Mouse (Mus musculus) brain, embryonic 14.5 days (tissue): ENCODE measurements at regions not wholly inside any gene's neighbourhood (a gene's known extent, or its start where the extent isn't known, plus 50 kb on each side); places are given as distances from the start of the nearest gene placed in this dataset.

ENCODE experiments used
- CTCF ChIP-seq: fragments of 200-500 bp; IDR thresholded peaks from 2 replicates; pipeline ENCODE4 v1.5.1; 2012; ENCODE audit warnings: inconsistent platforms, mild to moderate bottlenecking, moderate library complexity, borderline replicate concordance; ENCODE audit not compliant: insufficient read depth, insufficient read length; ENCODE audit errors: extremely low read depth
- POLR2A ChIP-seq: fragments of 200-500 bp; IDR thresholded peaks from 2 replicates; pipeline ENCODE4 v1.6.1; 2012; ENCODE audit warnings: mild to moderate bottlenecking, inconsistent platforms, borderline replicate concordance; ENCODE audit not compliant: poor library complexity, insufficient read depth, insufficient read length, severe bottlenecking; ENCODE audit errors: extremely low read depth

DNA sequence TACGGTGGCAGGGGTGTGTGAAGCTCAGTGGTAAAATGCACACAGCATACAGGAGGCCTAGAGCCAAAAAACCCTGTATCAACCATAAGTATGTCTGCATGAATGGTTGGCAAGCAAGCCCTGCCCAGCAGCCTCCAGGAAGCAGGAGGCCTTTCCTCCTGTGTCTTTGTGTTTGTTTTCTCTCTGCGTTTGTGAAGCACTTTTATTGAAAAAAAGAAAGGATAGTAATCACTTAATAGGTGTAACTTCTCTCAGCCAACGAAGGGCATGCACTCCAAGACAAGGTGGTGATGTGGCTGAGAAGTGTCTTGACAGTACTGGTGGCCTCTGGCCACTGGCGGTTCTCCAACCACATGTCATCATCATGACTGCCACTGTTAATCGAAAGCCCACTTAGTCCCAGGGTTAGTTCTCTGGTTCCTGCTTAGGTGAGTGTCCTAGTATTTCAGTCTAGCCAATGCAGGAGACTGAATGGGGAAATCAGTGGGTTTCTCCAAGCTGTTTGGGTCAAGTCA lies 66.5 kb upstream of the Polg start:
- no peak for TF ChIP-seq POLR2A
- no peak for TF ChIP-seq CTCF
